Mouse (Mus musculus) liver, embryonic 14.5 days (tissue): ENCODE data around the gene Anxa8. TPM values are rescaled to one million over a fixed set of nuclear protein-coding genes. Genes with fewer than 3 reads are reported as not detected.

Source experiments
- ATAC-seq: fragments of 200-750 bp; cut with Nextera tagmentation; 2 replicates; pipeline ENCODE4 v1.8.0; 2017; ENCODE audit warnings: moderate number of reproducible peaks, mild to moderate bottlenecking, moderate library complexity; ENCODE audit not compliant: insufficient read depth
- DNase-seq, 3 experiments: peaks; one replicate each; pipeline ENCODE4 v3.0.0-alpha.2; 2012 to 2013; ENCODE audit warnings: low read depth in 3 of 3, low spot score in 3 of 3
- H3K27ac ChIP-seq: fragments of 300-500 bp; sonication (generic); 2 replicates; pipeline ENCODE4 v1.5.1; 2014; ENCODE audit warnings: moderate library complexity, mild to moderate bottlenecking, control low read depth, inconsistent platforms
- H3K27me3 ChIP-seq: fragments of 300-500 bp; sonication (generic); 2 replicates; pipeline ENCODE4 v1.6.1; 2014; ENCODE audit warnings: mild to moderate bottlenecking, low read length, moderate library complexity; ENCODE audit not compliant: control insufficient read depth, insufficient read depth
- H3K36me3 ChIP-seq: fragments of 300-500 bp; sonication (generic); replicated peaks from 2 replicates; pipeline ENCODE4 v1.6.1; 2014; ENCODE audit warnings: low read depth; ENCODE audit not compliant: control insufficient read depth, insufficient read depth
- H3K4me1 ChIP-seq, 2 experiments: fragments of 200-500 bp in 1 of 2; fragments of 300-500 bp in 1 of 2; sonication (generic) in 1 of 2; replicated peaks; 2 replicates each; pipeline ENCODE4 v1.6.1; 2012 to 2014; ENCODE audit warnings: antibody characterized with exemption in 1 of 2, inconsistent platforms in 1 of 2, low read length in 1 of 2; ENCODE audit not compliant: control insufficient read depth in 2 of 2, insufficient read depth in 2 of 2
- H3K4me2 ChIP-seq: fragments of 300-500 bp; sonication (generic); 2 replicates; pipeline ENCODE4 v1.6.1; 2014; ENCODE audit warnings: low read depth, mild to moderate bottlenecking, control low read depth, moderate library complexity
- H3K4me3 ChIP-seq, 2 experiments: fragments of 200-500 bp in 1 of 2; fragments of 300-500 bp in 1 of 2; sonication (generic) in 1 of 2; 2 replicates each; pipeline ENCODE4 v1.5.1; 2012 to 2014; ENCODE audit warnings: low read depth in 2 of 2, low read length in 2 of 2, mild to moderate bottlenecking in 2 of 2, control low read depth in 1 of 2, inconsistent platforms in 1 of 2, moderate library complexity in 1 of 2; ENCODE audit not compliant: insufficient read depth in 1 of 2
- H3K9ac ChIP-seq: fragments of 300-500 bp; sonication (generic); replicated peaks from 2 replicates; pipeline ENCODE4 v1.6.1; 2014; ENCODE audit warnings: mild to moderate bottlenecking, control low read depth, moderate library complexity
- H3K9me3 ChIP-seq: fragments of 300-500 bp; sonication (generic); 2 replicates; pipeline ENCODE4 v1.6.1; 2016; ENCODE audit warnings: low read length, mixed read lengths; ENCODE audit not compliant: control insufficient read depth
- CTCF ChIP-seq: IDR thresholded peaks from 2 replicates; pipeline ENCODE4 v1.5.1; 2016; ENCODE audit warnings: antibody characterized with exemption, low read depth, control low read depth
- EP300 ChIP-seq: IDR thresholded peaks from 2 replicates; pipeline ENCODE4 v1.6.1; 2016; ENCODE audit warnings: antibody characterized with exemption, low read depth
- whole genome bisulfite sequencing: fragments of 180-500 bp; shearing (Covaris S2); extraction: QIAGEN DNeasy Blood & Tissue Kit; methylation state at CpG from one replicate; pipeline ENCODE4 v1.1.7; 2014; ENCODE audit not compliant: insufficient replicate concordance; 5-methylcytosine and 5-hydroxymethylcytosine counted together
- polyA plus RNA-seq, 2 experiments: library from polyadenylated mRNA; depleted of rRNA in 1 of 2; stranded (reverse) in 1 of 2; unstranded in 1 of 2; fragments of >200 nt; fragmentation: Nextera tagmentation in 1 of 2; extraction: Ambion mirVana in 1 of 2; gene quantifications; 2 replicates each; pipeline versions ENCODE4 v1.2.1 to v1.2.3; 2012 to 2014

Anxa8 gene
- polyA plus RNA-seq, 2 experiments = 0.06 TPM; not detected in 1

- Histone ChIP-seq H3K36me3 (no peaks in the 10 kb centered on the region), H3K9ac (no peak overlapping the region), H3K9me3 (no peaks in the 10 kb centered on the region), H3K4me1 (no peaks in the 10 kb centered on the region), H3K4me3 (no peak overlapping the region), H3K4me2 (no peak overlapping the region), H3K27me3 (no peaks in the 10 kb centered on the region), H3K27ac (no peak overlapping the region)
- ATAC-seq (no peak), DNase-seq (no peak)
- 20% methylated on average over 4 of the region's 4 CpGs for WGBS
- TF ChIP-seq EP300 (no peak), CTCF (no peak)
Observed at GRCm38 (mm10) chr14:34107594-34107993, 21.8 kb downstream of the Anxa8 start.

- no peak overlapping the region for H3K4me3 ChIP-seq
- no peak overlapping the region for H3K27ac ChIP-seq
- TF ChIP-seq CTCF (no peak), EP300 (no peak)
- ATAC-seq (no peak), DNase-seq (no peak)
- no peaks in the 10 kb centered on the region for H3K36me3 ChIP-seq
- no peaks in the 10 kb centered on the region for H3K27me3 ChIP-seq
- 59% methylated on average over 4 of the region's 4 CpGs for whole genome bisulfite sequencing
- H3K9me3 ChIP-seq = no peaks in the 10 kb centered on the region
- no peak overlapping the region for H3K9ac ChIP-seq
- H3K4me2 ChIP-seq = no peak overlapping the region
- H3K4me1 ChIP-seq = no peaks in the 10 kb centered on the region
Observed at GRCm38 (mm10) chr14:34114311-34114710, 28.5 kb downstream of the Anxa8 start.

- Histone ChIP-seq H3K9me3 (no peaks in the 10 kb centered on the region), H3K36me3 (no peaks in the 10 kb centered on the region), H3K4me1 (no peaks in the 10 kb centered on the region), H3K27me3 (no peaks in the 10 kb centered on the region), H3K9ac (no peak overlapping the region), H3K4me3 (no peak overlapping the region), H3K27ac (no peak overlapping the region), H3K4me2 (no peak overlapping the region)
- 61% methylated on average over 7 of the region's 7 CpGs for WGBS
- DNase-seq (no peak), ATAC-seq (no peak)
- TF ChIP-seq CTCF (no peak), EP300 (no peak)
Observed at GRCm38 (mm10) chr14:34119046-34119723, 33.4 kb downstream of the Anxa8 start.

- Histone ChIP-seq H3K4me2 (no peak overlapping the region), H3K9ac (no peak overlapping the region), H3K4me3 (no peak overlapping the region), H3K9me3 (no peaks in the 10 kb centered on the region), H3K27ac (no peak overlapping the region), H3K36me3 (no peaks in the 10 kb centered on the region), H3K27me3 (no peaks in the 10 kb centered on the region), H3K4me1 (no peaks in the 10 kb centered on the region)
- WGBS = 48% methylated on average over 12 of the region's 12 CpGs
- ATAC-seq = no peak
- no peak for DNase-seq
- TF ChIP-seq CTCF (no peak), EP300 (no peak)
Observed at GRCm38 (mm10) chr14:34120016-34120910, 34.5 kb downstream of the Anxa8 start.

- H3K36me3 ChIP-seq = no peaks in the 10 kb centered on the region
- H3K9me3 ChIP-seq = no peaks in the 10 kb centered on the region
- 66% methylated on average over 3 of the region's 3 CpGs for WGBS
- H3K9ac ChIP-seq = no peak overlapping the region
- DNase-seq (no peak), ATAC-seq (no peak)
- no peaks in the 10 kb centered on the region for H3K4me1 ChIP-seq
- H3K27me3 ChIP-seq = no peaks in the 10 kb centered on the region
- H3K4me3 ChIP-seq = no peak overlapping the region
- TF ChIP-seq EP300 = no peak
- H3K27ac ChIP-seq = no peak overlapping the region
- no peak overlapping the region for H3K4me2 ChIP-seq
Observed at GRCm38 (mm10) chr14:34120923-34121351, 35.2 kb downstream of the Anxa8 start.
